Mouse (Mus musculus) heart, postnatal 0 days (tissue): ENCODE measurements at regions not wholly inside any gene's neighbourhood (a gene's known extent, or its start where the extent isn't known, plus 50 kb on each side); places are given as distances from the start of the nearest gene placed in this dataset.

Experiments
- ATAC-seq: fragments of 200-750 bp; cut with Nextera tagmentation; 2 replicates; pipeline ENCODE4 v1.8.0; 2017; ENCODE audit warnings: low read depth, moderate number of reproducible peaks, moderate library complexity; ENCODE audit not compliant: insufficient read depth
- DNase-seq: peaks from one replicate; pipeline ENCODE4 v3.0.0-alpha.2; 2016; ENCODE audit warnings: low spot score
- H3K27ac ChIP-seq: fragments of 300-500 bp; sonication (generic); 2 replicates; pipeline ENCODE4 v1.5.1; 2014; ENCODE audit warnings: low read depth, mild to moderate bottlenecking
- H3K27me3 ChIP-seq: fragments of 300-500 bp; sonication (generic); 2 replicates; pipeline ENCODE4 v1.6.1; 2014; ENCODE audit warnings: low read length, mixed read lengths; ENCODE audit not compliant: control insufficient read depth, insufficient read depth
- H3K36me3 ChIP-seq: fragments of 300-500 bp; sonication (generic); replicated peaks from 2 replicates; pipeline ENCODE4 v1.6.1; 2014; ENCODE audit warnings: low read length, mixed read lengths; ENCODE audit not compliant: control insufficient read depth, insufficient read depth
- H3K4me1 ChIP-seq: fragments of 300-500 bp; sonication (generic); 2 replicates; pipeline ENCODE4 v1.6.1; 2014; ENCODE audit warnings: antibody characterized with exemption; ENCODE audit not compliant: control insufficient read depth, insufficient read depth
- H3K4me2 ChIP-seq: fragments of 300-500 bp; sonication (generic); 2 replicates; pipeline ENCODE4 v1.6.1; 2014; ENCODE audit warnings: low read depth, mild to moderate bottlenecking, low read length, moderate library complexity
- H3K4me3 ChIP-seq: fragments of 300-500 bp; sonication (generic); 2 replicates; pipeline ENCODE4 v1.5.1; 2014; ENCODE audit warnings: low read depth, low read length
- H3K9ac ChIP-seq: fragments of 300-500 bp; sonication (generic); replicated peaks from 2 replicates; pipeline ENCODE4 v1.6.1; 2014; ENCODE audit warnings: low read depth, low read length, mixed read lengths
- H3K9me3 ChIP-seq: fragments of 300-500 bp; sonication (generic); replicated peaks from 2 replicates; pipeline ENCODE4 v1.6.1; 2016; ENCODE audit warnings: low read length; ENCODE audit not compliant: control insufficient read depth
- CTCF ChIP-seq: IDR thresholded peaks from 2 replicates; pipeline ENCODE4 v1.5.1; 2016; ENCODE audit warnings: antibody characterized with exemption, control low read depth, low read depth
- EP300 ChIP-seq: IDR thresholded peaks from 2 replicates; pipeline ENCODE4 v1.6.1; 2016; ENCODE audit warnings: antibody characterized with exemption, low read depth
- WGBS: fragments of 180-500 bp; shearing (Covaris S2); extraction: QIAGEN DNeasy Blood & Tissue Kit; methylation state at CpG from one replicate; pipeline ENCODE4 v1.1.7; 2014; 5-methylcytosine and 5-hydroxymethylcytosine counted together

DNA sequence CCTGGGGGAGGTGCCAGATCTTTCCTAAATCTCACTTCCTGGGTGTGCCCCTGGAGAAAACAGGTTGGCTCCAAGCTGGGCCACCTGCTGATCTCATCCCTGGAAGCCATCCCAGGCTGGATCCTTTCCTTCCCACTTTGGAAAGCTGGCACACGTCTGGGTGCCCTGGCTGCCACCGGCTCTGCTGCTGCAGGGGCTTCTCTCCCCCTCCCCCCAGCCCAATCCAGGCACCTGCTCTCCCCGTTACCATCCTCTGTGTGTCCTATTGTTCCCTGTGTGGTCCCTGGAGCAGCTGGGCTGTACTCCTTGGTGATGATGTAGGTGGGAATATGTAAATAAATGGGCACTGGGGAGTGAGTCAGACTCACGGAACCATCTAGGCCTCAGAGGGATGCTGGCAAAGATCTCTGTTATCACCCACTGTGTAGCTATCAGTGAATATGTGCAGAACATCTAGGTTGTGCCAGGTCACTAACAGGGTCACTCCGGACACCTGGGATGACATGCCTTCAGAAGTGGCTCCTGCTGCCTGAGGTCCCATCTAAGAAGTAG is 130.4 kb downstream of the Trim29 start:
- Histone ChIP-seq H3K9ac (no peak overlapping the region), H3K4me3 (no peak overlapping the region), H3K4me1 (no peaks in the 10 kb centered on the region), H3K9me3 (no peaks in the 10 kb centered on the region), H3K27me3 (no peaks in the 10 kb centered on the region), H3K36me3 (no peaks in the 10 kb centered on the region), H3K4me2 (no peak overlapping the region), H3K27ac (no peak overlapping the region)
- ATAC-seq (no peak), DNase-seq (no peak)
- no peak for TF ChIP-seq EP300
- no peak for TF ChIP-seq CTCF
- WGBS = 51% methylated on average over 5 of the region's 5 CpGs

DNA sequence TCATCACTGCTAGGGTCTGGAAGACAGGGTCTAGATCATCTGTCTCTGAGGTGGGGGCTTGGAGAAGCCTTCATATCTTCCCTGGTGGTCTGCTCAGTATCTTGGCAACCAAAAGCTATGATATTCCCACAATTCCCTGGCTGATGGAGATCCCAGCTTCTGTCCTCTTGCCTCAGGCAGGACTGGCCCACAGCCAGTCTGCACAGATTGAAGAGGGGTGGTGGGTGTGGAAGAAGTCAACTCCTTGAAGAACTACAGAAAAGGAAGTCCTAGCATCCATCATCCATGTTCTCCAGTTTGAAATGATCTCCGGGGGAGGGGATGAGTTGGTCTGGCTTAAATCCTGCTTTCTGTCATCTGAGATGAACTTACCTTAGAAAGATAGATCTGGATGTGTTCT is 134.8 kb downstream of the Trim29 start:
- H3K4me3 ChIP-seq = no peak overlapping the region
- H3K36me3 ChIP-seq = no peaks in the 10 kb centered on the region
- no peaks in the 10 kb centered on the region for H3K4me1 ChIP-seq
- ATAC-seq = no peak
- 73% methylated on average over 1 of the region's 1 CpGs for WGBS
- DNase-seq = no peak
- no peaks in the 10 kb centered on the region for H3K9me3 ChIP-seq
- no peak for TF ChIP-seq EP300
- TF ChIP-seq CTCF = no peak
- no peak overlapping the region for H3K27ac ChIP-seq
- H3K9ac ChIP-seq = no peak overlapping the region
- no peaks in the 10 kb centered on the region for H3K27me3 ChIP-seq
- H3K4me2 ChIP-seq = no peak overlapping the region

DNA sequence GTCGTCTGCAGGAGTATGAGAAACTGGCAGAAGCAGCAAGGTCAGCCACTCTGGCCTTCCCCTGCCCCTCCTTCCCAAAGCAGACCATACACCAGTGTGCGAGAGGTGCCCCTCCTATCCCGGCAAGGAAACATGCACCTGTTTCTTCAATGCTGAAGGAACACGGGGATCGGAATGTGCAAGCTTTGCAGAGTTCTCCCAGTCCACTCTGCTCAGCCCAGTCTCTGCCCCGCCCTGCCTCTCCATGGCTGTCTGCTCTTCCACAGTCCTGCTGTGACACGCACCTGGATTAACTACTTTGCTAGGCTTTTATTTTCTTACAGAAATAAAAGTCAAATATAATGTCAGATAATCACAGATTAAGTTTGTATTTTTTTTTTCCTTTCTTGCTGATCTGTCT is 136.7 kb downstream of the Trim29 start:
- no peak for TF ChIP-seq CTCF
- no peak for TF ChIP-seq EP300
- ATAC-seq = no peak
- Histone ChIP-seq H3K9ac (no peak overlapping the region), H3K27ac (no peak overlapping the region), H3K4me1 (no peaks in the 10 kb centered on the region), H3K4me3 (no peak overlapping the region), H3K4me2 (no peak overlapping the region), H3K36me3 (no peaks in the 10 kb centered on the region), H3K9me3 (no peaks in the 10 kb centered on the region), H3K27me3 (0 out of 2 replicates have a peak, but pooled peaks cover 6% of the 10 kb centered on the region)
- DNase-seq = no peak
- 59% methylated on average over 7 of the region's 7 CpGs for WGBS

DNA sequence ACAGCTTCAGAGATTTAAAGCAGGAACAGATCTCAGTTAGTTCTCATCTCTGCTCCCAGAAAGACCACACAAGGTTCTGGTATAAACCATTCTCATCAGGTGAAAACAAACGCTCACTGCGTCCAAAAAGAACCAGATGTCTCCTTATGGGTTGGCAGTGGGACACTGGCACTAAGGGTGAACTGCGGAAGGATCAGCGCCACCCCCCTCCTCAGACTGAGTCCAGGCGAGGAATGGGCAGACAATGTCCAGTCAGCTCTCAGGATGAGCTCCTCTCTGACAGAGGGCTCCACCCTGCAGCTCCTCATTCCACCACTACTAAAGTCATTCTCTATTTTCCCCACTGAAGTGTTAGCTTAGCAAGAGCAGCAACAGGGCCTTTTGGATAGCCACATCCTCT is 138.3 kb downstream of the Trim29 start:
- Histone ChIP-seq H3K9me3 (no peaks in the 10 kb centered on the region), H3K27ac (no peak overlapping the region), H3K4me2 (no peak overlapping the region), H3K9ac (no peak overlapping the region), H3K36me3 (no peaks in the 10 kb centered on the region), H3K4me1 (no peaks in the 10 kb centered on the region), H3K27me3 (peaks cover 21% of the 10 kb centered on the region; the same call in 1 of the 2 replicates), H3K4me3 (no peak overlapping the region)
- ATAC-seq (no peak), DNase-seq (no peak)
- 88% methylated on average over 5 of the region's 5 CpGs for WGBS
- TF ChIP-seq CTCF = no peak
- no peak for TF ChIP-seq EP300

DNA sequence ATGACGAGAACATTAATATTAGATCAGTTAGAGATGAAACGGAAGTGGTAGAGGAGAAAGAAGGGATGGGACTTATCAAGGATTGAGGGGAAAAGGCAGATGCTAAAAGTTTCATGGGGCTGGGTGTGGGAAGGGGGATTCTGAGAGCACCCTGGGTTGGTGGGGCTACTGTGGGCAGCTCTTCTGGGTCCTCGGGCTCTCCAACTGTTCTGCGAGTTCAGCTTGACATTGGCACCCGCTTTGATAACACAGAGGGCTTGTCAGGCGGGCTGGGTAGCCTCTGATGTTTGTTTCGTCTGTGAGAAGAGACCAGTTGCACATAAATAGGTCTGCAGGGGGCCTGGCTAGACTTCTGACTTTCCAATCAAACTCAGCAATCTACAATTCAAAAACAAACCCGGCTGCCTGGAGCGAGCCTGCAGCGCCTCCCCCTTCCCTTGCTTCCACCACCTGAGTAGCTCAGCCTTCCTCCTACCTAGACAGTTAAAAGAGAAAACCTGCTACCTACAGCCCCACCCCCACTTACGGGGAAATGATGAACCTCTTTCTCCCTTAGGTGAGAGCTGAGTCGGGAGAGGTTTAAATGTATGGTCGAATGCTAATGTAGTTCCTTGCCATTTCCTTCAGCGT is 143.4 kb downstream of the Trim29 start:
- Histone ChIP-seq H3K36me3 (no peaks in the 10 kb centered on the region), H3K4me2 (no peak overlapping the region), H3K27me3 (peaks cover 43% of the 10 kb centered on the region; the same call in 1 of the 2 replicates), H3K9me3 (no peaks in the 10 kb centered on the region), H3K4me3 (no peak overlapping the region), H3K9ac (no peak overlapping the region), H3K27ac (no peak overlapping the region), H3K4me1 (no peaks in the 10 kb centered on the region)
- DNase-seq (no peak), ATAC-seq (no peak)
- 6% methylated on average over 14 of the region's 14 CpGs for WGBS
- TF ChIP-seq CTCF (no peak), EP300 (no peak)

DNA sequence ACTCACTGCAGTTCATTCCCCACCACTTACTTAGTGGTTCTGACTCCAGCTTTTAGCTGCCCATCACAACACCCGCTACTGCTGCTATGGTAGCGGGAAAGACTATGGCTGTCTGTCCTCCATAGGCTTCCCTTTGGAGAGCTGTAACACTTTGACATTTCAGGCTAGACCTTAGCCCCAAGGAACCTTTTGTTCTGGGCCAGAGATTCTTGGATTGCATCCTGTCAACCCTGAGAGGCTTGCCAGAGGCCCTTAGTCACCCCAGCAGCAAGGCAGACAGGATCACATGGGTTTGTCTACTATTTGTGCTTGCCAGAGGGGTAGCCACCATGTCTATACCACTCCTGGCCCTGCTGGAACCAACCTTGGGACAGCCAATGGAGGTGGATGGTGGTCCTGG is 147.1 kb downstream of the Trim29 start:
- WGBS = 78% methylated on average over 2 of the region's 2 CpGs

More for the DNA sequence above, 147.1 kb downstream of the Trim29 start:
- Histone ChIP-seq H3K9me3 (no peaks in the 10 kb centered on the region), H3K4me1 (no peaks in the 10 kb centered on the region), H3K9ac (no peak overlapping the region), H3K4me3 (no peak overlapping the region), H3K36me3 (no peaks in the 10 kb centered on the region), H3K27me3 (peaks cover 35% of the 10 kb centered on the region; the same call in 1 of the 2 replicates), H3K4me2 (no peak overlapping the region), H3K27ac (no peak overlapping the region)
- no peak for ATAC-seq
- DNase-seq = no peak
- TF ChIP-seq EP300 (no peak), CTCF (no peak)
